In genomic region chr11:107450097-107450496, GRCm38 (mm10) we compare ENCODE assay signal across 9 mouse cellular contexts. TPM values are rescaled to one million over a fixed set of nuclear protein-coding genes. Genes with fewer than 3 reads are reported as not detected.
DNase-seq lines count a peak whose midpoint lies in the region; ATAC-seq and TF ChIP-seq lines count a peak whose summit lies in the region.
"Had no signal": no experiment of that assay in that cellular context is flagged by ENCODE, and none has a peak within 500 bp of the region (broad histone marks: within the 10 kb centered on the region; RNA-seq: fewer than 3 reads in every experiment).

No protein-coding gene starts in this region.

- peak overlapping the region; percentile 69 for H3K4me2 ChIP-seq in liver, embryonic 13.5 days
- H3K4me2 ChIP-seq: hindbrain, embryonic 14.5 days had no signal

- peak overlapping the region; percentile 23 for H3K27ac ChIP-seq in thymus, adult 2 months (ENCODE audit: control insufficient read depth, insufficient read depth, low read length)
- peak overlapping the region; percentile 96 for H3K27ac ChIP-seq in liver, embryonic 13.5 days
- H3K27ac ChIP-seq: hindbrain, embryonic 14.5 days had no signal

- ATAC-seq in liver, embryonic 13.5 days (ENCODE audit: low read depth): no peak

- no peak for TF ChIP-seq POLR2A in thymus, adult 2 months (IDR thresholded peaks at IDR 0.05; ENCODE audit: control insufficient read depth, extremely low read depth, insufficient read depth, low read length, poor library complexity)

- TF ChIP-seq CTCF in thymus, adult 2 months (IDR thresholded peaks at IDR 0.05; ENCODE audit: borderline replicate concordance, control insufficient read depth, extremely low read depth, insufficient read depth, low read length, poor library complexity): no peak

- 85% methylated on average over 6 of the region's 6 CpGs for WGBS in thymus, adult 2 months
- 74% methylated on average over 6 of the region's 6 CpGs for WGBS in liver, embryonic 13.5 days (ENCODE audit: insufficient replicate concordance)

- H3K4me3 ChIP-seq in thymus, adult 2 months (ENCODE audit: control insufficient read depth, insufficient read depth, low read length): no peak overlapping the region
- peak overlapping the region; percentile 43; the same call in 1 of the 2 replicates for H3K4me3 ChIP-seq in liver, embryonic 13.5 days (replicated peaks)

- no peaks in the 10 kb centered on the region for H3K27me3 ChIP-seq in thymus, adult 2 months (ENCODE audit: control insufficient read depth, insufficient read depth, low read length)
- no peaks in the 10 kb centered on the region for H3K27me3 ChIP-seq in liver, embryonic 13.5 days

- intact Hi-C loops in heart, postnatal 14 days (cut with DNase I): loop anchor here (2.0 to 5.0 kb wide), 2 partner anchors 15 to 33 kb away; no protein-coding TSS in a partner anchor

- no peaks in the 10 kb centered on the region for H3K36me3 ChIP-seq in thymus, adult 2 months (ENCODE audit: control insufficient read depth, insufficient read depth, low read length)
- peaks cover 10% of the 10 kb centered on the region for H3K36me3 ChIP-seq in liver, embryonic 13.5 days

- peak; percentile 52 to 59 for DNase-seq in heart, adult 9 months (ENCODE audit: low spot score in 2 of 2)
- DNase-seq in heart, postnatal 14 days: no peak
- DNase-seq in thymus, adult 2 months: no peak
- DNase-seq in thymus, postnatal 36 days: no peak
- DNase-seq in liver, embryonic 13.5 days: no peak
- DNase-seq in layer of hippocampus, adult 8-10 months (ENCODE audit: low spot score in 2 of 2): no peak
- no peak for DNase-seq in cerebellum, postnatal 36 days
- DNase-seq: adrenal gland, adult 8-10 months had no signal

- H3K9me3 ChIP-seq in liver, embryonic 13.5 days (replicated peaks): no peaks in the 10 kb centered on the region

- peaks cover 54% of the 10 kb centered on the region for H3K4me1 ChIP-seq in thymus, adult 2 months (replicated peaks; ENCODE audit: control insufficient read depth, insufficient read depth, low read length)
- peaks cover 80% of the 10 kb centered on the region for H3K4me1 ChIP-seq in liver, embryonic 13.5 days (replicated peaks)

- H3K9ac ChIP-seq in liver, embryonic 13.5 days: peak overlapping the region; percentile 72
- H3K9ac ChIP-seq: hindbrain, embryonic 14.5 days had no signal

RNA-seq across cellular contexts. Expression of gene Pitpnc1, which starts 20.4 kb away (rescaled TPM):
- 10 to 100 TPM; 67.9 to 68.4 TPM for total RNA-seq in heart, postnatal 14 days (2021)
- 11.3 and 12.2 TPM in 2 replicates for polyA plus RNA-seq in thymus, adult 2 months (2012; rRNA removed)
- polyA plus RNA-seq in liver, embryonic 13.5 days (2015; fragmentation: Nextera tagmentation; extraction: Ambion mirVana): 7.4 and 8.3 TPM in 2 replicates
- total RNA-seq in layer of hippocampus, adult 8-10 months (2022): 10 to 100 TPM; 47.1 to 53.0 (median 51.0) TPM

RNA-seq across cellular contexts. Expression of gene Psmd12, which starts 29.2 kb away (rescaled TPM):
- 10 to 100 TPM; 81.7 to 84.0 TPM for total RNA-seq in heart, postnatal 14 days (2021)
- polyA plus RNA-seq in thymus, adult 2 months (2012; rRNA removed): 15.8 and 17.0 TPM in 2 replicates
- 134 and 159 TPM in 2 replicates for polyA plus RNA-seq in liver, embryonic 13.5 days (2015; fragmentation: Nextera tagmentation; extraction: Ambion mirVana)
- 10 to 100 TPM; 64.0 to 75.5 (median 73.6) TPM for total RNA-seq in layer of hippocampus, adult 8-10 months (2022)

Comparison
In these comparisons a context has a peak if more than half of its experiments do, and no peak if none do; other contexts are left out.
1. DNase-seq: peak in heart, adult 9 months (2 of 2); none in heart, postnatal 14 days (0 of 2), thymus, adult 2 months (single experiment), thymus, postnatal 36 days (0 of 2), liver, embryonic 13.5 days (single experiment), layer of hippocampus, adult 8-10 months (0 of 2) and cerebellum, postnatal 36 days (0 of 2).